Mouse (Mus musculus): ENCODE results near the gene Fam110c.

DNA sequence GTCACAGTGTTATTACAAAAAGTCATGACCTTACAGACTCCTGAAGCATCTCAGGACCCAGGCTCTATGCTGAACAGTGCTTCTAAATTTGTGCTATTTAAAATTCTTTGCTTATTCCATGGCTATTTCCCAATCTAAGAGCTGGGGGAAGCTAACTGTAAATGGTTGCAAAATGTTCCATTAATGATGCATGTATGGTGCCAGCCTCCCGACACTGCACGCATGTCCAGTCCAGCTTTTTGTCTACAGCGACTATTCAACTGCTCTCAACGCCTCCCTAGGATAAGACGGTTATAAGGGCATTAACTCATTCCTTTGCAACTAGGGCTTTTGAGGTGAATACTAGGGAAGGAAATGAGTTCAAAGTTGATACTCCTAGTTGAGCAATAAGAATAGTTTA, 2.4 kb upstream of the Fam110c start:
- TF ChIP-seq CTCF (IDR thresholded peaks at IDR 0.05; ENCODE audit: low read depth, low read length) (no peak), GATA2 (IDR thresholded peaks at IDR 0.05; ENCODE audit: borderline replicate concordance, low read depth, low read length) (no peak), GATA1 (IDR thresholded peaks at IDR 0.05; ENCODE audit: borderline replicate concordance, low read length) (no peak)
